Mouse (Mus musculus): Measurements from ENCODE around the gene Tmem132c.

Gene Tmem132c

GRCm38 (mm10) chr5:127282539-127283123, 41.0 kb downstream of the Tmem132c start:
- in situ Hi-C loops (cut with MboI; ENCODE audit: low sequenced_read_pairs): no loop called here

GRCm38 (mm10) chr5:127286886-127287285, 45.3 kb downstream of the Tmem132c start:
- in situ Hi-C loops (cut with MboI; ENCODE audit: low sequenced_read_pairs): no loop called here

- in situ Hi-C loops (cut with MboI; ENCODE audit: low sequenced_read_pairs): no loop called here
Observed at GRCm38 (mm10) chr5:127289659-127290058, 48.1 kb downstream of the Tmem132c start.

- in situ Hi-C loops (cut with MboI; ENCODE audit: low sequenced_read_pairs): no loop called here
Observed at GRCm38 (mm10) chr5:127290461-127291250, 49.0 kb downstream of the Tmem132c start.

DNA sequence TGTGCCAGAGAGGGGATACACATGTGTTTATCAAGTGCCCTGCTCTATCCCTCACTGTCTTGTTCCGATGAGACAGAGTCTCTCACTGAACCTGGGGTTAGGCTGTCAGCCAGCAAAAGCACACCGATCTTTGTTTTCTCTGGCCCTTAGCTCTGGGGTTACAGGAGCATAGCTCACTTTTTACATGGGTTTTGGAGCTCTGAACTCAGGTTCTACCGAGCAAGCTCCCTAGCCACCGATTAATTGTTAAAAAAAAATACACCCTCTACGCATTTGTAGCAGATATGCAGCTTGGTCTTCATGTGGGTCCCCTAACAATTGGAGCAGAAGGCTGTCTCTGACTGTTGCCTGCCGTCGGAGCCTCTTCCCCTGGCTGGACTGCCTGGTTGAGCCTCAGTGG, 50.0 kb downstream of the Tmem132c start:
- in situ Hi-C loops (cut with MboI; ENCODE audit: low sequenced_read_pairs): no loop called here

DNA sequence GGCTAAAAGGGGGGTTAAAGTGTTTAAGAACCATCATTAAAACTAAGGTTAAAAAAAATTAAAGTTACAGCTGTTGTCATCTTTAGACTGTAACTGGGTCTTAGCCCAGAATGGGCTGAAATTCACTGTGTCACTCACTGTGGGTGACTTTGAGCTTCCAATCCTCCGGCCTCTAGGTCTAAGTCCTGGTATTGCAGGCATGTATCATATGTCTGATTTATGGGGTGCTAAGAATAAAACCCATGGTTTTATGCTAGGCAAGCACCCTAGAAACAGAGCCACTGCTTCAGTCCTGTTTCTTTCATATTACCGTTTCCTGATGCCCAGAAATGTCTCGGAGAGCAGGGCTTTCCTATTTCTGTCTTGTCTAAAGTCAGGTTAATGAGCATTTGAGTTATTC, 52.1 kb downstream of the Tmem132c start:
- in situ Hi-C loops (cut with MboI; ENCODE audit: low sequenced_read_pairs): no loop called here

DNA sequence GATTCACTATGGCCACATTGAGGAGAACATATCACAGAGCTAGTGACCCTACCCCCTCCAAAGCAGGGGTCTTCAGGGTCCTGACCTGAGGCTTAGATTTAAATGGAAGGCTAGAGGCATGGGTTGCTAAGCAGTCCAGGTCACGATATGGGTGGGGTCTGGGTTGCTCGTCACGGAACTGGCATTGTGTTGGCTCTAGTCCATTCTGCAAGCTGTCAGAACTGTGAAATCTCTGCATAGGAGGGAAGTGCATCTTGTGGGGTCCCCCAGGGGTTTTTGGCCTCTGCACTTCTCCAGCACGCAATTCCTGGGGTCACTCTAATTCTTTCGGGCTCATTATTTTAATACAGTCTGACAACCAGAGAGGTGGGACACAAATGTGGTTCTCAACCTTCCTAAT, 55.9 kb downstream of the Tmem132c start:
- in situ Hi-C loops (cut with MboI; ENCODE audit: low sequenced_read_pairs): no loop called here

DNA sequence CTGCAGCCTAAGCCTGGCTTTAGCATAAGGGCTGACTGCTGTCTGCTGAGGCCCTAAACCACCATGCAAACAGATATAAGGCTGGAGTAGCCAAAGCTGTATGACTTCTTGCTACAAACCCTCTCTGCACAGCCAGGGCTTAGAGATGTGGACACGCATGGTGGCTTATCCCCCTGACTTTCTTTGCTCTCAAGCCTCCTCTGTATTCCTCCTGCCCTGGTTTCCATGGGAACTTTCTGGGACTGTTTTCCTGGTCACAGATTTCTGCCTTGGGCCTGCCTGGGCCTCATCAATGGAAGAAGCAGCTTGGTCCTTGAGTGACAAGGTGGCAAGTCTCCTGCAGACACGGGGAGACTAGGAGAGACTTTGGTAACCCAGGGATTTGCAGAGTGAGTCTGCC, 56.5 kb downstream of the Tmem132c start:
- in situ Hi-C loops (cut with MboI; ENCODE audit: low sequenced_read_pairs): no loop called here

DNA sequence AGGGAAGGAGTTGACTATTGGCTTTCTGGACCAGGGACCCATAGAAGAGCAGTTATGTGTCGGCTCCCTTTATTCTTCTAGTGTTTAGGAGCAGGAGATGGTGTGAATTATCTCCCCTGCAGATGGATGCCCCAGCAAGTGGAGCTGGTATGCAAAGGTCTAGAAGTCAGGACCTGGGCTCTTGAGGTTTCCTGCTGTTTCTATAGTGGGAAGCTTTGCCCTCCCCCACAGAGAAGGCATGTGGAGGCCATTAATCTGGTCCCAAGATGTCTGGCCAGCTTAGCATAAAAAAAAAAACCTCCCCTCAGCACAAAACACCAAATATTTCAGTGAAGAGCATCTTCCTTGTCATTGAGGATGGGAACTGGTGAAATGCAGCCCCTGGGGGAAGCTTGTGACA, 57.4 kb downstream of the Tmem132c start:
- in situ Hi-C loops (cut with MboI; ENCODE audit: low sequenced_read_pairs): no loop called here

GRCm38 (mm10) chr5:127300597-127301254, 59.1 kb downstream of the Tmem132c start:
- in situ Hi-C loops (cut with MboI; ENCODE audit: low sequenced_read_pairs): no loop called here

GRCm38 (mm10) chr5:127305312-127305711, 63.7 kb downstream of the Tmem132c start:
- in situ Hi-C loops (cut with MboI; ENCODE audit: low sequenced_read_pairs): no loop called here

GRCm38 (mm10) chr5:127305719-127306118, 64.1 kb downstream of the Tmem132c start:
- in situ Hi-C loops (cut with MboI; ENCODE audit: low sequenced_read_pairs): no loop called here

DNA sequence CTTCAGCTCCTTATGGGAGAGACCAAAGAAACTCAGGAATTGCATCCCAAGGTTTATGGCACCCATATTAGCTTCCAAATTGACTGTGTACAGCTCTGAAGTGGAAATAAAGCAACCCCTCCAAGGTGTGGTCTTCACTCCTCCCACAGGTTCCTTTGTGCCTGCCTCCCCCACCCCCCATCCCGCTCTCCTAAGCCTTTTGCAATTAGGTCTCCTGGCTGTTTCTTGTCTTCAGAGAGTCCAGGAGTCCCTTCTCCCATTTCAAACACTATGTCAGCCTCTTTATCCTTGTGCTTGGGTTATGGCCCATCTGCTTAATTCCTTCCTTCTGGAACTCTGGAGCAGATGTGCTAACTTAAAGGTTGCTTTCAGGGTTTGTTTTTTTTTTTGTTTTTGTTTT, 65.1 kb downstream of the Tmem132c start:
- in situ Hi-C loops (cut with MboI; ENCODE audit: low sequenced_read_pairs): no loop called here

GRCm38 (mm10) chr5:127310318-127311004, 68.9 kb downstream of the Tmem132c start:
- in situ Hi-C loops (cut with MboI; ENCODE audit: low sequenced_read_pairs): no loop called here

DNA sequence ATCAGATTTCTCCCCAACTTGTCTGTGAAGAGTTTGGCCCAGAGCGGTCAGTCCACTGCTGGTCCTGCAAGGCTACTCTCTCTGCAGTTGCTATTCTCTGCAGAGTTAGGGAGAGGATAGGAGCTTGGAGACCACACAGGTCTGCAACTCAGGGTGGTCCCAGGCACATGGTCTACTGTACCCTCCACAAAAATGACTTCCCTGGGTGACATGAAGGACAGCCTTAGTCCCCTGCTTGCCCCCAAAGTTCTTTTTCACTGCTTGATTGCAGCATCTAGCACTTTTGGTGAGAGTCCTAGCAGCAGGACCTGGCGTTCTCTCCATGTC, 69.4 kb downstream of the Tmem132c start:
- in situ Hi-C loops (cut with MboI; ENCODE audit: low sequenced_read_pairs): no loop called here

GRCm38 (mm10) chr5:127313634-127314033, 72.0 kb downstream of the Tmem132c start:
- in situ Hi-C loops (cut with MboI; ENCODE audit: low sequenced_read_pairs): no loop called here

- in situ Hi-C loops (cut with MboI; ENCODE audit: low sequenced_read_pairs): no loop called here
Observed at GRCm38 (mm10) chr5:127319096-127319779, 77.6 kb downstream of the Tmem132c start.

DNA sequence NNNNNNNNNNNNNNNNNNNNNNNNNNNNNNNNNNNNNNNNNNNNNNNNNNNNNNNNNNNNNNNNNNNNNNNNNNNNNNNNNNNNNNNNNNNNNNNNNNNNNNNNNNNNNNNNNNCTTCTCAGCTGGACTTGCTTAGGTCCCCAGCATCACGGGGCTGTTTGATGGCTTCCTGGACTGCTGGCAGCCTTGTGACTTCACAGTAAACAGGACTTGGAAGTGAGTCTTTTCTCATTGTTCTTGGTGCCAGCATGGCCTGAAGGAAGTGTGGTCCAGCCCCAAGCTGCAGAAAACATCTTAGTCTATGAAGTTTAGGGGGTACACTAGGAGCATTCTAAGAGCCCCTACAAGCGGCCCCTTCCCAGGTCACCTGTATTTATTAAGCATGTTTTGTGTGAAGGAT, 83.0 kb downstream of the Tmem132c start:
- in situ Hi-C loops (cut with MboI; ENCODE audit: low sequenced_read_pairs): no loop called here

DNA sequence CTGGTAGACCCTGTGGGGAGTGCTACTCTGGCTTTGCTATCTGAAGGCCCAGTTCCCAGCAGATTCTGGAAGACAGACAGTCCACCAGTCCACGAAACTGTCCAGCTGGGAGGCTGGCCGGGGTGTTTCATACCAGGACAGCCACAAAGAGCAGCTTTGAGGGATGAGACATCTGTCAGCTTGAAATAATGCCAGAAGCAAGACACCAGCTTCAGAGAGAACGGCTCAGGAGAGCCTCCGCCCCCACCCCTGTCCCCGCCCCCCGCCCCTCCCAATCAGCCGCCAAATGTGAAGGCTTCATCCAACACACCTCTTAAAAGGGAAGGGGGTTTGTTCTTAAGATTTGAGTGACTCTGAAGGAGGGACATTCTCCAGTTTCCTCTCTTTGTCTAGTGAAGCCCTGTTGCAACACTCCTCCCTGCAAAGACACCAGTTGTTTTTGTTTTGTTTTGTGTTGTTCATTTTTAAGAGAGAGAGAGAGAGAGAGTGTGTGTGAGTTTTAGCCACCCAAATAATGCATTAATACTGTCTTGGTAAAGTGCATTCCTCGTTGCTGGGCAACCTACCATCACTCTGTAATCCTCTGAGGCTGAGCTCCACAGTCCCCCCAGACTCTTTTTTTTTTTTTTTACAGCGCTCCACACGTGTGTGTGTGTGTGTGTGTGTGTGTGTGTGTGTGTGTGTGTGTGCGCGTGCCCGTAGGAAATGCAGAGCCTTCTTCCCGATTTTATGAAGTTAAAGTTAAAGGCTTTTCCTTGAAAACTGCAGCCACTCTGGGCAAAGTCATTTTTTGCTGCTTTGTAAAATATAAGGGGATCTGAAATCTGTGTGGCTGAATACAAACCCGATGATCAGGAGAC, 94.7 kb downstream of the Tmem132c start:
- in situ Hi-C loops (cut with MboI; ENCODE audit: low sequenced_read_pairs): no loop called here

DNA sequence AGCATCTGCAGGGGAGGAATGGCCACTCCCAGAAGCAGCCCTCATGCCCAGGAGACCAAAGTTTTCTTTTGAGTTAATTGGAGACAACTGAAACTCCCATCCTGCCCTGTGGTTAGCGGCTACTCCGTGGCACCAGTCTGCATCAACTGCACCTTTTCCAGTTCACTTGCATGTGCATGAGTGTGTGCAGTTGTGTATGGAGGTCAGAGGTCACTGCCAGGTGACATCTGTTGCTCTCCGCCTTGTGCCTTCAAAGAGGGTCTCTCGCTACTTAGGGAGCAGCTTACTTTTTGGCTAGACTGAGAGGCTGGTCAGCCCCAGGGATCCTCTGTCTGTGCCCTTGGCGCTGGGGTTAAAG, 95.3 kb downstream of the Tmem132c start:
- in situ Hi-C loops (cut with MboI; ENCODE audit: low sequenced_read_pairs): no loop called here
